Mouse (Mus musculus) limb, embryonic 11.5 days (tissue): Measurements from ENCODE around the gene Brms1. TPM values are rescaled to one million over a fixed set of nuclear protein-coding genes. Genes with fewer than 3 reads are reported as not detected.
"Not testable (repeated sequence)": the region's sequence is repeated elsewhere in the genome, so short reads cannot be mapped to it uniquely, and the experiment has no call there.

Experiments
- ATAC-seq: fragments of 200-750 bp; cut with Nextera tagmentation; 2 replicates; pipeline ENCODE4 v1.8.0; 2017; ENCODE audit warnings: low read depth; ENCODE audit not compliant: insufficient number of reproducible peaks, low FRiP score, low TSS enrichment
- DNase-seq: peaks from one replicate; pipeline ENCODE4 v3.0.0-alpha.2; 2015; ENCODE audit warnings: low spot score
- H3K27ac ChIP-seq: fragments of 300-500 bp; sonication (generic); replicated peaks from 2 replicates; pipeline ENCODE4 v1.5.1; 2014; ENCODE audit warnings: low read depth, mild to moderate bottlenecking, low read length
- H3K27me3 ChIP-seq: fragments of 300-500 bp; sonication (generic); 2 replicates; pipeline ENCODE4 v1.6.1; 2014; ENCODE audit warnings: mild to moderate bottlenecking, low read length, mixed read lengths; ENCODE audit not compliant: control insufficient read depth, insufficient read depth
- H3K36me3 ChIP-seq: fragments of 300-500 bp; sonication (generic); 2 replicates; pipeline ENCODE4 v1.6.1; 2014; ENCODE audit warnings: mild to moderate bottlenecking, low read length, moderate library complexity, mixed read lengths; ENCODE audit not compliant: control insufficient read depth, insufficient read depth
- H3K4me1 ChIP-seq: fragments of 300-500 bp; sonication (generic); 2 replicates; pipeline ENCODE4 v1.6.1; 2014; ENCODE audit warnings: low read length, mixed read lengths; ENCODE audit not compliant: control insufficient read depth, insufficient read depth
- H3K4me2 ChIP-seq: fragments of 300-500 bp; sonication (generic); 2 replicates; pipeline ENCODE4 v1.6.1; 2014; ENCODE audit warnings: low read depth, mild to moderate bottlenecking, moderate library complexity; ENCODE audit not compliant: severe bottlenecking
- H3K4me3 ChIP-seq: fragments of 300-500 bp; sonication (generic); 2 replicates; pipeline ENCODE4 v1.5.1; 2014; ENCODE audit warnings: low read depth, low read length
- H3K9ac ChIP-seq: fragments of 300-500 bp; sonication (generic); 2 replicates; pipeline ENCODE4 v1.6.1; 2014; ENCODE audit warnings: mild to moderate bottlenecking, low read length
- H3K9me3 ChIP-seq: fragments of 300-500 bp; sonication (generic); 2 replicates; pipeline ENCODE4 v1.6.1; 2016; ENCODE audit warnings: low read length; ENCODE audit not compliant: control insufficient read depth
- WGBS: fragments of 180-500 bp; shearing (Covaris S2); extraction: QIAGEN DNeasy Blood & Tissue Kit; methylation state at CpG from one replicate; pipeline ENCODE4 v1.1.7; 2014; 5-methylcytosine and 5-hydroxymethylcytosine counted together
- polyA plus RNA-seq: library from polyadenylated mRNA; unstranded; fragments of >200 nt; fragmentation: Nextera tagmentation; extraction: Ambion mirVana; gene quantifications from 2 replicates; pipeline ENCODE4 v1.2.1, GENCODE M21; 2014

The Brms1 gene
- polyA plus RNA-seq, 1 experiment from 2014 or later, result 61.2 TPM

- 0 out of 2 replicates have a peak within 1 kb of the TSS, but pooled peaks have one; percentile 13 for H3K9ac ChIP-seq
- ATAC-seq (no peak), DNase-seq (no peak)
- no peaks in the 10 kb centered on the region for H3K36me3 ChIP-seq
- H3K4me3 ChIP-seq, result peak within 1 kb of the TSS; percentile 37
- whole genome bisulfite sequencing, result under 1% methylated on average over 67 of the region's 69 CpGs
- no peaks in the 10 kb centered on the region for H3K9me3 ChIP-seq
- no peak within 1 kb of the TSS for H3K27ac ChIP-seq
- peaks cover 61% of the 10 kb centered on the region for H3K27me3 ChIP-seq
- H3K4me2 ChIP-seq, result peak within 1 kb of the TSS; percentile 67
- peaks cover 22% of the 10 kb centered on the region for H3K4me1 ChIP-seq
These were observed 44.1 kb downstream of the Brms1 start, which contains the start of gene Tmem151a for GRCm38 (mm10) chr19:5085145-5085863. Tmem151a (minus strand) TSS chr19:5085531.

GRCm38 (mm10) chr19:5086533-5086932 lies 45.4 kb downstream of the Brms1 start:
- not testable (repeated sequence) for H3K4me2 ChIP-seq, H3K9ac ChIP-seq, ATAC-seq, H3K4me3 ChIP-seq, H3K27ac ChIP-seq, H3K9me3 ChIP-seq, DNase-seq, H3K36me3 ChIP-seq
- H3K27me3 ChIP-seq, result peaks cover 49% of the 10 kb centered on the region
- H3K4me1 ChIP-seq, result peaks cover 22% of the 10 kb centered on the region
- WGBS, result 53% methylated on average over 4 of the region's 4 CpGs

DNA sequence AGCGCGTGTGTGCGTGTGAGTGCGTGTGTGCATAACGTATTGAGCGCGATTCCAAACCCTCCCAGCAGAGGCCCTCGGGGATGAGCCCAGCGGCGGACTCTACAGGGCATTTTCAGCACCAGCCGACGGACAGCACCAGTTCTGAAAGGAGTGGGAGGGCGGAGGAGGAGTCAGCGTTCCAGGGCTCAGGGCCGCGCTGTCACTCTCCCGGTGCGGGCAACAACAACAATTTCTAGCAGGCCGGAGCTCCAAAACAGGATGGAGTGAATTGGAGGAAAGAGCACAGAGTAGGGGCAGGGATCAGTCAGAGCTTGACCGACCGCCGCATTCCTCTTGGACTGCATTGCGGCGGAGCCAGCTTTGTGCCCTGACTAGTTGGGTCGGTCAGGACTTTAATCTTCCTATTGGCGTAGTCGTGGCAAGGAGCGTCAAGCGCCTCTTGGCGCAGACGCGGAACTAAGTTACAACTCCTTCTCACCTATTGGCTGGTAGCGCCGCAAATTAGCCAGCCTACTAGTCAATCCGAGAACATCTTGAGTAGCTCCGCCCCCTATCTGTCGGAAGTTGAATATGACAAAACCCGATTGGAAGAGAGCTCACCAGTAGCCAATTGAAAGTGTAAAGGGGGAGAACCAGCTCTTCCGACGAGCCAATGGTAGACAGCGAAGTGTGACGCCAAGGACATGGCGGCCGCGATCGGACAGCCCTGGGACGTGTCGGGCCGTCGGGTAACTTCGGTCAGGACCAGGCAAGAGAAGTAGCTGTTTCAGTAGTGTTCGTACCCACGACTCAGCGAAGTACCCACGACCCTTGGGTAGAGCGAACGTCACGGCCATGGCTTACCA lies 47.0 kb downstream of the Brms1 start, which contains the start of gene Yif1a:
Yif1a (plus strand) TSS at position 655 of the 845 bp plus-strand sequence.
- Histone ChIP-seq H3K9ac (peak within 1 kb of the TSS; percentile 62), H3K4me3 (peak within 1 kb of the TSS; percentile 90), H3K4me2 (peak within 1 kb of the TSS; percentile 87), H3K27ac (no peak within 1 kb of the TSS; the same call in 1 of the 2 replicates), H3K9me3 (no peaks in the 10 kb centered on the region), H3K36me3 (peaks cover 8% of the 10 kb centered on the region), H3K27me3 (peaks cover 33% of the 10 kb centered on the region), H3K4me1 (peaks cover 22% of the 10 kb centered on the region)
- DNase-seq (peak; percentile 97), ATAC-seq (peak; percentile 89)
- under 1% methylated on average over 58 of the region's 58 CpGs for WGBS

- Histone ChIP-seq H3K27ac (no peak overlapping the region), H3K4me1 (peaks cover 26% of the 10 kb centered on the region), H3K27me3 (peaks cover 21% of the 10 kb centered on the region), H3K4me3 (peak overlapping the region; percentile 90), H3K9me3 (no peaks in the 10 kb centered on the region), H3K4me2 (peak overlapping the region; percentile 87), H3K36me3 (peaks cover 8% of the 10 kb centered on the region), H3K9ac (no peak overlapping the region)
- DNase-seq (no peak), ATAC-seq (no peak)
- 91% methylated on average over 4 of the region's 4 CpGs for WGBS
These were observed 48.2 kb downstream of the Brms1 start for GRCm38 (mm10) chr19:5089324-5089723.

GRCm38 (mm10) chr19:5092083-5092482 lies 50.9 kb downstream of the Brms1 start:
- DNase-seq (no peak), ATAC-seq (no peak)
- Histone ChIP-seq H3K4me3 (no peak overlapping the region), H3K36me3 (peaks cover 10% of the 10 kb centered on the region), H3K9me3 (no peaks in the 10 kb centered on the region), H3K4me2 (no peak overlapping the region; the same call in 1 of the 2 replicates), H3K27ac (no peak overlapping the region), H3K9ac (no peak overlapping the region), H3K27me3 (no peaks in the 10 kb centered on the region), H3K4me1 (peaks cover 35% of the 10 kb centered on the region)
- 92% methylated on average over 10 of the region's 10 CpGs for WGBS

GRCm38 (mm10) chr19:5093481-5094242 lies 52.5 kb downstream of the Brms1 start:
- no peak overlapping the region for H3K4me3 ChIP-seq
- no peak overlapping the region for H3K27ac ChIP-seq
- ATAC-seq (no peak), DNase-seq (no peak)
- no peaks in the 10 kb centered on the region for H3K9me3 ChIP-seq
- no peaks in the 10 kb centered on the region for H3K27me3 ChIP-seq
- no peak overlapping the region for H3K4me2 ChIP-seq
- H3K4me1 ChIP-seq, result peaks cover 40% of the 10 kb centered on the region
- H3K9ac ChIP-seq, result no peak overlapping the region
- peaks cover 10% of the 10 kb centered on the region for H3K36me3 ChIP-seq
- 73% methylated on average over 12 of the region's 12 CpGs for WGBS

- peak; percentile 48; the same call in 1 of the 2 replicates for ATAC-seq
- Histone ChIP-seq H3K9ac (no peak overlapping the region), H3K36me3 (peaks cover 10% of the 10 kb centered on the region), H3K27ac (no peak overlapping the region), H3K4me2 (peak overlapping the region; percentile 3; the same call in 1 of the 2 replicates), H3K9me3 (no peaks in the 10 kb centered on the region), H3K4me1 (peaks cover 40% of the 10 kb centered on the region), H3K27me3 (no peaks in the 10 kb centered on the region), H3K4me3 (no peak overlapping the region)
- WGBS, result under 1% methylated on average over 21 of the region's 21 CpGs
- peak; percentile 99 for DNase-seq
These were observed 53.1 kb downstream of the Brms1 start for GRCm38 (mm10) chr19:5094243-5094632.
